Mouse (Mus musculus): ENCODE data around the gene Kazn. TPM values are rescaled to one million over a fixed set of nuclear protein-coding genes. Genes with fewer than 3 reads are reported as not detected.

Gene Kazn
- total RNA-seq, 2 experiments from 2014 or later: 86.1 to 104 TPM

DNA sequence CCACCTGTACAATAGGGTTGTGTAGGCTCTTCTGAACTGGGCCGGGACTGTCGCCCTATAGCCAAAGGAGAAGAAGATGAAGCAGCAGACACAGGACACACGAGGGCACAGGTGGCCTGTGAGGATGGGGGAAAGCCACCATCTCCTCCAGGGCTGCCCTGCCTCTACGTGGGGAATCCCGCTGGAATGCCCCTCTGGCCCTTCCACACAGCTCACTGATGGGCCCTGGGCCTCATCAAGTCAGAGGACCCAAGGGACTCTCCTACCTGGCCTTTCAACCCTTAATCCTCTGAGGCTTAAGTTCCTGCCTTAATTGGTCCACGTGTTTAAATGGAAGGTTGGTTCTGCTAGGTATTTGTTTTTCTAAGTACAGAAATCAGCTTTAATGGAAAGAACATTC, 95.9 kb downstream of the Kazn start:
- intact Hi-C loops (cut with DNase I): loop anchor here (5.0 kb wide), 1 partner anchor 136 kb away; no protein-coding TSS in a partner anchor
- no peak for DNase-seq (ENCODE audit: low spot score in 2 of 2)

DNA sequence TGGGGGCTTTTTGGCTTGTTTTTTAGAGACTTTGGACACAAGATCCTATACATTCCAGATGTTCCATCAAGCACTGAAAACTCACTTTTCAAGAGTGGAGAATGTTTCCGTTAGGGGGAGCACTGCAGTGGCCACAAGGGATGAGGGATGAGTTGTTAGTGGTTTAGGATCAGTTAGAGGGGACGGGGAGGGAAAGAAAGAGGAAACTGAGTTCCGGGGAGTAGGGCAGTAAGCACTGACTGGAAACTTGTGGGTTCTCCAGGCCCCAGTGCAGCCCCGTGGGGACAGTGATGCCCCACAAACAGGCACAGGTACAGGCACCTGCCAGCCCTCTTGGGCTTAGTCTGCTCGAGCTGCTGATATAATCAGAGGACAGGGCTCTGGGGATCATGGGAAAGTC, 99.5 kb downstream of the Kazn start:
- intact Hi-C loops (cut with DNase I): loop anchor here (5.0 kb wide), 1 partner anchor 132 kb away; no protein-coding TSS in a partner anchor
- no peak for DNase-seq (ENCODE audit: low spot score in 2 of 2)

DNA sequence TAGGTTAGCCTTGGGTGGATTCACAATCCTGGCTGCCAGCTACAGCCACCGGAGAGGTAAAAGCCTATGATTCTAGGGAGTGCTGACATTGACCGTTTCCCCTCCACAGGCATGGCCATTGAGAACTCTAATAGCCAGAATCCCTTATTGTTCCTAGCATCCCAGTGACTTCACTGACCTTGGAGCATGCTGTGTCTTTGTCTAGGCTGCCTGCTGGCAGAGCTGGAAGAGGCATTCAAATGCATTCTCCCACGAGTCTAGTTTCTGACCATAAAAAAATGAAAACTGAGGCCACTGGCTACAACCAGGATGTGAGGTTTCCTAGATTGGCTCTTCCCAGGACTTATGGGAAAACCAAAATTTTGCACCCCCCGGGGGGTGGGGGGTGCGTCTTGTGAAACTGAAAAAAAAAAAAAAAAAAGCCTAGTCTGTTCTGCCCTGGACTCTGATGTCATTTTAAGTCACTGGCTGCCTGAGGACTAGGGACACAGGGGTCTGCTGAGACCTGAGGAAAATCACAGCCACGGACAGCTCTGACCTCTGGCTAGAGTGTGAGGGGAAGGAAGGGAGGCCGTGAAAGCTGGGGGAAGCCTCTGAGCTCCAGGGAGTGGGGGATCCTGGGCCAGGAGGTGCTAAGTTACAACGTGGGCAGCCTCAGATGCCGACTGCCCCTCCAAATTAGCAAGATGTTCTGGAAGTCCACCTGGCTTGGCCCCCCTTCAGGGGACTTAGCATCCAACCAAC, 100.7 kb downstream of the Kazn start:
- DNase-seq (ENCODE audit: low spot score in 2 of 2): no peak
- intact Hi-C loops (cut with DNase I): no loop called here

DNA sequence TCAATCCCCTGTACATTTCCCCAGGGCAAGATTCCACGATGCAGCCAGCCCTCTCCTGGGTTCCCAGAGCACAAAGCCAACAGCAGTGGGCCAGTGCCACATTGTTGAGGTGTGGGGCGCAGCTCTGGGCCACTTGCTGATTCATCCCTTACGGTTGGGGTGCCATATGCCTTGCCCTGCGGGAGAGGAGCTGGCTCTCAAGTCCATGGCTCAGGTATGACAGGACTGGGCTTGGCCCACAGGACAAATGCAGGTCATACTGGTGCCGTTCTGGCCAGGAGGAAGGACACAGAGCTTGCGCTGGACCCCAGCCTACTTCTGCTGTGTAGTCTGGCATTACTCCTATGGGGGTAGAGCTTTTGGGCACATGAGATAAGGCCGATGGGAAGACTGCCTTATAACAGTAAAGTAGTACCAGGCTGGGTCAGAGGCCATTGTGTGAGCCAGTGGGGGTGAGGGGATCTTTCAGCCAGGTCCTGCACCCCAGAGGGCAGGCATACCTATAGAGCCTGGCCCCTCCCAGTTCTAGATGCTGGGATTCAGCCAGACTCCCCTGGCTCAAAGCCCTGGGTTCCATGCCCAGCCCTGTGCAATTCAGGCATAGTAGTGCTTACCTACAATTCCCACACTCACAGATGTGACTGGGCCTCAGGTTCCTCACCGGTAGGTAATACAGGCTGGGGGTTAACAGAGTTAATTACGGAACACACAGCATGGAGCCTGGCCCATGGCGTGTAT, 102.3 kb downstream of the Kazn start:
- intact Hi-C loops (cut with DNase I): no loop called here
- no peak for DNase-seq (ENCODE audit: low spot score in 2 of 2)

DNA sequence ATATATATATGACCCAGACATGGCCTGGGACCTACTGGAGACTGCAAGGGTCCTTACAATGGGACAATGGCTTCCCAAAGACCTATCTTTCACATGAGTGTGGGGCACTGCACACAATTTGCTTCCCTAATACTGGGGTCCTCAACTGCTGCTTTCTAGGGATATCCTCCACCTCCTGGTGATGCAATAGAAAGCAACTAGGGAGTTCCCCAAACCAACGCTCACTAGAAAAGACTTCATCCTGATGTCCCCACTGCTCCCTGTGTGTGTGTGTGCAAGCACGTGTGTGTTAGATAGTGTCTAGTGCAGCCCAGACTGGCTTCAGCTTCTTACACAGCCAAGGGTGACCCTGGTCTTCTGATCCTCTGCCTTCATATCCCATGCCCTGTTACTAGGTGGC, 103.7 kb downstream of the Kazn start:
- intact Hi-C loops (cut with DNase I): no loop called here
- DNase-seq (ENCODE audit: low spot score in 2 of 2): no peak

DNA sequence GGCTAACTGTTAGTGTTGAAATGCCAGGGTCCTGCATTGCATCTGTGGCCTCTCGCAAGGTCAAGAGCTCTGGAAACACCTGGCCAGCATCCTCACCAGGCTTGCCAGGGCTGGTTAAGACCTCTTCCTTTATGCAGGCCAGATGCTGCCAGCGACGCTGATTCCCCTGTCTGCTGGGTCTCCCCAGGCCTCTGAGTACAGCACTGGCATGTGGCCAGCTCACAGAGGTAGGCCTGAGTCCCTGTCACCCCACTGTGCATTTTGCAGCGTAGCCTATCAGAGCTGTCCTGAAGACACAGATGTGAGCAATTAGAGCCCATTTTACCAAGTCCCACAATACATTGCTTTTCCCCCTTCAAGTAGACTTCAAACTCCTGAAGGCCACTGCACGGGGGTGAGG, 109.0 kb downstream of the Kazn start:
- no peak for DNase-seq (ENCODE audit: low spot score in 2 of 2)

DNA sequence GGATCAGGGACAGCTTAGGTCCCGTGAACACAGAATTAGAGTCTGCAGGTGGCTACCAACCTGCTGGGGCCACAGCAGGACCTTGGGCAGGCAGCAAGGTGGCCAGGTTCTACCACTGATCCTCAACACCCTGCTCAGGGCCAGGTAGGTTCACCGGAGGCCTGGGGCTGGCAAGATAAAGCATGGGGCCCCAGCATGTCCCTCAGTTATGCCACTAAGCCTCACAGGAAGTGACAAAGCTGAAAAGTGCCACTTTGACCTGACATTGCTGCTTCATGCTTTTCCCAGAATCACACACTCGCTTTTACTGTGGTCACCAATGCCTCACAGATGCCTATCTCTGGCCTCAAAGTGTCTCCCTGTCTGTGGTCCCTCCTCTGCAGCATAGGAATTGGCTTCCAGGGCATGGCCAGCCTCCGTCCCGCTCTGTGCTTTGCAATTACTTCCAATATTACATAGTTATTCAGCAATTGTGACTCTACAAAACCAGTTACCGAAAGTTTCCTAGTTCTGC, 111.9 kb downstream of the Kazn start:
- intact Hi-C loops (cut with DNase I): no loop called here
- no peak for DNase-seq (ENCODE audit: low spot score in 2 of 2)

More for the DNA sequence above, 109.0 kb downstream of the Kazn start:
- intact Hi-C loops (cut with DNase I): no loop called here

DNA sequence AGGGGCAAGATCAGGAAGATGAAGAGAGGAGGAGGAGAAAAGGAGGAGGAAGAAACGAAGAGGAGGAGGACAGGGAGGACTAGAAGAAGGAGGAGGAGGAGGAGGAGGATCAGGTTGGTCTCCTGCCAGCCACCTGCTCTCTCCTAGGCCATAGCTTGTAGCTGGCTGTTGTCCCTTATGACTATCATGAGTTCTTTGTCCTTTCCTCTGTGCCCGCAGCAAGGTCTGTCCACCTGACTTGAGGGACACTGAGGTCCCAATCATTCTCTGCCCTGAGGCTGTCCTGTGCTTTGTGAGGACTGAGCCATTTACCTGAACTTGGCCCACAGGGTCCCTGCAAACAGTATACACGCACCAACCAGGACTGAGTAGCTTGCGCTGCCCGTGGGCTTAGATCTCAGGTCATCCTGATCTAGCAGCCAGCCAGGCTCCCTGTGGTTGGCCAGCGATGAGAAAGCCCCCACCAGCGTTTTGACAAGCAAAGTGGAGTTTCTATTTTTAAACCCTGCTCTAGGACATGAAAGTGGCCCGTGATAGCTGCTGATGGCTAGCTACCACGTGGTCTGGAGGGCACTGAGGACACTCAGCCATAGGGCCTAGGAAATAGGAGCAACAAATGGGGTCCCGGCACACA, 112.4 kb downstream of the Kazn start:
- DNase-seq (ENCODE audit: low spot score in 2 of 2): no peak
- intact Hi-C loops (cut with DNase I): no loop called here

DNA sequence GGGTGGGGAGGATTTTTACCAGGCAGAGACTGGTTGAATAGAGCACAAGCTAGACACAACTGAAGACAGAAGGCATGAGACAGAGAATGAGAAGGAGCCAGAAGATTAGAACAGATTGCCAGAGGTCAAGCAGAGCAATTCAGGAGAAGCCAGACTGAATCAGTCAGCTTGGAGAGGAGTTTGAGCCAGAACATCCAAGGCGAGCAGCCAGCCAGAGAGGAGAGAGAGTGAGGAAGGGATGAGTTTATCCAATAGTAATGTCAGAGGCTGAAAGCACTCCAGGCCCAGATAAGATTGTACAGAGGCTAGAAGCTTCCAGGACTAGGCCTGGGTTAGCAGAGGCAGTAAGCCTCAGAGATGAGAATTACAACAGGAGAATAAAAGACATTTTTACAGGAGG, 118.0 kb downstream of the Kazn start:
- DNase-seq (ENCODE audit: low spot score in 2 of 2): no peak
- intact Hi-C loops (cut with DNase I): no loop called here

DNA sequence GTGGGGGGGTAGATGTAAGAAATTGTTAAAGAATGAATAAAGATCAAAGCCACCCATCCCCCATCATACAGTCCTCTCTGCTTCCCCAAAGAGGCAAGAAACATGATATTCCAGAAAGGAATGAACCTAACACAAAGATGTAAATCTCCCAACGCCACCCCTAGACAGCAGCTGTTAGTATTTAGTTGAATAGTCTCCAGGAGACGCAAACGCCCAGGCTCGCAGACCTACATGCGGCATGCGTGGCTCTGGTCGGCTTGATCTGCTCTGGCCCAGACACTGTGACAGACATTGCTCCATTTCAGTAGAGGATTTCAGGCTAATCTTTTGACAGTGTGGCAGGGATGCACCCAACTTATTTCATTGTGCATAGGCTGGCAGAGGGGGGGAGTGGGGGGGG, 120.7 kb downstream of the Kazn start:
- intact Hi-C loops (cut with DNase I): loop anchor here (10.0 kb wide), 1 partner anchor 906 kb away; no protein-coding TSS in a partner anchor
- no peak for DNase-seq (ENCODE audit: low spot score in 2 of 2)

DNA sequence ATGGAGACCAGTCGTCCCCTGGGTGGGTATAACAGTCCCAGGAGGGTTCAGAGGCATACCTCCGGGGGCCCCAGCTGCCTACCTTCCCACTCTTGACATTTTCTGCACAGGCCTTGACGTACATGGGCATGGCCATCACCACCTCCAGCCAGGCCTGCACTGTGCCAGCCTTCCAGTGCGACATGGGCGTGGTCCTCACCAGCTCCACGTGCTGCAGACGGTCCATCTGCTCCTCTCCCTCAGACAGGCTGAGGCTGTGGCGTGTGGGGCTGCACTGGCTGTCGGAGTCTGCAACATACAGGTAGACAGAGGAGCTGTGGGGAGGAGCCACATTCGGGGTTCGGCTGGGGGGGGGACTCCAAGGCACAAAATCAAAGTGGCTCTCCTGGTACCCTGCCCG, 121.2 kb downstream of the Kazn start:
- intact Hi-C loops (cut with DNase I): loop anchor here (10.0 kb wide), 1 partner anchor 907 kb away; no protein-coding TSS in a partner anchor
- no peak for DNase-seq (ENCODE audit: low spot score in 2 of 2)

DNA sequence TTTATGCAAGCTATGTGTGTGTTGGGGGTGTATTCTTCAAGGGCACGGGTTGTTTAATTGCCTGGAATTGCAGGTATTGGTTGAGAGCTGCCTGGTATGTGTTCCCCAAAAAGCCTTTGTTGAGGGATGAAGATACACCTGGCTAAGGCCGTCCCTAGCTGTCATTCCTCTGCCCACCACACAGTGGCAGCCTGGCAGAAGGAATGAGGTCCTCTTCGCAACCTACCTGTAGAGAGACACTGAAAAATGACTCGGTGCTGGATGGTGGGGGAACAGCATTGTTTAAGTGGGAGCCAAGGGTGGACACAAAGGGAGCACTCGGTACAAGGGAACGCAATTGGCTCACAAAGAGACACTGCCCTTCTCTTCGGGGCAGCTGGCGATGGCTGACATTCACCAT, 125.9 kb downstream of the Kazn start:
- peak; percentile 33 to 42 for DNase-seq (ENCODE audit: low spot score in 2 of 2)
- intact Hi-C loops (cut with DNase I): loop anchor here (10.0 kb wide), 1 partner anchor 911 kb away; no protein-coding TSS in a partner anchor

DNA sequence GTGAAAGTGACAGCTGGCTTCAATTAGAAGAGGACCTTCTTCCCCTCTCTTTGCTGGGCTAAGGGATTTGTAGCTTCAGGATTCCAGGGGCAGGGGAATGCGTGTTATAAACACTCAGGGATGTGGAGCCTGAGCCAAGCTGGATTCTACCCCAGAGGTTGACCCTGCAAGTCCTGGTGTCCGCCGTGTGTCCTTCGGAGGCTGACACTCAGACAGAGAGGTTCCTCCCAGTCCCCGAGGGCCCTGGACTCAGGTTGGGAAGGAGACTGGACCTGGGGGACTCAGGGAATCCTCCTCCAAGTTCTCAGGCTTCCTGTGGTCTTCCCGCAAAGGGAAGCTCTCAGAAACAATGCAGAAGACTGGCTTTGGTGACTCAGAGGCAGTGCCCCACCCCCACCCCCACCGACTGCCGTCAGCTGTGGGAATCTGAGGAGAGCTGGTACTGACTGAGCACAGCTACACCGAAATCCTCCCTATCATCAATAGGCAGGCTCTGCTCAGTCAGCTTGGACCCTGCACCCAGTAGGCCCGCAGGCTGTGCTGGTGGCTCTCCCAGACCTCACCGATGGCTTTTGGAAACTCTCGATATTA, 136.0 kb downstream of the Kazn start:
- intact Hi-C loops (cut with DNase I): no loop called here
- no peak for DNase-seq (ENCODE audit: low spot score in 2 of 2)

DNA sequence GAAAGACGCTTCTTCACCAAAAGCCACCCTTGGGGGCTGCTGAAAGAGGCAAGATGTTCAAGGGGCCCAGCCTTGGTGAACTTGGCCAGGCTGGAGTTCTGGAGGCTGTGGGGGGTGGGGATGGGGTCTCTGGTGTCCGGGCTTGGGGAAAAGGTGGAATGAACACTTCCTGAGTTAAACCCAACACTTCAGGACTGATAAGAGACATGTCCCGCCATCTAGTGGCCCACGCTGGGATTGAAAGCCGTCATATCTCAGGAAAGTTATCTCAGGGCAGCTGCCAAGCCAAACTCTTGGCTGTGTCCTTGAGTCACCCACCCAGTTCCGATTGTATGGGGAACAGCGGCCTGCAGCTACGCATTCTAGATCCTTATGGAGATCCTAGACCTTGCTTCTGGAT, 140.9 kb downstream of the Kazn start:
- intact Hi-C loops (cut with DNase I): loop anchor here (1.0 to 5.0 kb wide), 2 partner anchors 93 to 241 kb away; no protein-coding TSS in a partner anchor
- DNase-seq (ENCODE audit: low spot score in 2 of 2): peak; percentile 75 to 84

DNA sequence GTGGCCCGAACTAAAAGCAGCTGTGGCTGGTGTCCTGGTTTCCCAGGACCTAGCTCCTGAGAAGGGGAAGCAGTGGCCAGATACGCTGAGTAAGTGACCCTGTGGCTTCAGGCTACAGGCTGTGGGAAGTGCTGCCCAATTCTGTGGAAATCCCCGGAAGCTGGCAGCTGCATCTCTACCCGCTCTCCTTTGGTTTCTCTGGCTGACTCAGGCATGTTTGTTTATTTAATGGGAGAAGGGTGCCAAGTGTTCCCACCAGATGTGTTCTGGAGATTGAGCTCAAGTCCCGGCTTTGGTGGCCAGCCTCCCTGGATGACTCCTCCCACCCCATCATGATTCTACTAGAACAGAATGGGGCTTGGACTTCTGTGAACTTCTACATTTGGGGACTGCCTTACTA, 141.3 kb downstream of the Kazn start:
- intact Hi-C loops (cut with DNase I): loop anchor here (1.0 to 5.0 kb wide), 2 partner anchors 93 to 241 kb away; no protein-coding TSS in a partner anchor
- peak in 1 of 2 experiments; percentile 14 for DNase-seq (ENCODE audit: low spot score in 2 of 2)

DNA sequence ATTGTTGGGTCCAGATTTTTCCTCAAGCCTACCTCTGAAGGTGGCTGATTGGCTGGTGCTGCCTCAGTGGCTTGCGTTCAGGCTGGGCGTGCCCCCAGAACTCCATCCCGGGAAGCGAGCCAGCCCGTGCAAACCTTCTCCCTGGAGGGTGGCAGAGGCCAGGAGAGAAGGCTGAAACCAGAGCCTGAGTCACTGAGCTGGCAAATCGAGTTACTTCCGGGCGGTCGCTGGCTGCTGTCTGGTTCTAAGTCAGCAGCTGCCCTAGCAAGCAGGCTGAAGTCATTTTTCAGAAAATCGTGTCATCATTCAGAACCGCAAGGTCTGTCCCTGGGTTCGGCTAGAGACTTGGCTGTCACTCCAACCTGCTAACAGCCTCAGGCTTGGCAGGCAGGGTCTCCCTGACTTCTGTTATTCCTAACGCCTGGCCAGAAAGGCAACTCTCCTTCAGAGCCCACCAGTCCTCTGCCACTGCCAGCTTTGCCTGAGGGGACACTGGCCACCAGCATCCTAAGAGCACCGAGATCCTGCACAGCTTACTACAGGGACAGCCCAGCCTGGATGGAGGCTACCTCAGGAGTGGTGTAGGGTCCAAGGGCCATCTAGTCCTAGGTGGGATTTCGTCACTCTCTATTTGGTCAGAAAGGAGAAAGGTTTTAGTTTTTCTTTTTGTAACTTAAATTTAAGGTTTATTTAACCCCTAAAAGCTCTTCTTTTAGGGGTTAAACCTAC, 143.5 kb downstream of the Kazn start:
- intact Hi-C loops (cut with DNase I): loop anchor here (5.0 kb wide), 1 partner anchor 238 kb away; no protein-coding TSS in a partner anchor
- peak in 1 of 2 experiments; percentile 19 for DNase-seq (ENCODE audit: low spot score in 2 of 2)

DNA sequence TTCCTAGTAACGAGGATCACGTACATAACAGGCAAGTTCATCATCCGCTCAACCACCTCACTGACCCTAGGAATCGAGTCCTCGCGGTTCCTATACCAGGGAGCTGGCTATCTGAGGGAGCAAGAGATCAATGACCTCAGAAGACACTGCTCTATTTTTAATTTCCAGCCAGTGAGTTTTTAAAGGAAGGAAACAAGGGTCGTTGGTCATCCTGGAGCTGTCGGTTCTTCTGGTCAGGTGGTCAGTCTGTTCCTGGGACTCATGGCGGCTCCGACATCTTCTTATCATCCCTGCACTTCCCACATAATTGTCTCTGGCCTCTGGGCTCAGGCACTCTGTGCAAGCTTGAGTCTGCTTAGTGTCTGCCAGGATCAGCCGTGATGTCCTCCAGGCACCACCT, 144.8 kb downstream of the Kazn start:
- no peak for DNase-seq (ENCODE audit: low spot score in 2 of 2)
- intact Hi-C loops (cut with DNase I): no loop called here

DNA sequence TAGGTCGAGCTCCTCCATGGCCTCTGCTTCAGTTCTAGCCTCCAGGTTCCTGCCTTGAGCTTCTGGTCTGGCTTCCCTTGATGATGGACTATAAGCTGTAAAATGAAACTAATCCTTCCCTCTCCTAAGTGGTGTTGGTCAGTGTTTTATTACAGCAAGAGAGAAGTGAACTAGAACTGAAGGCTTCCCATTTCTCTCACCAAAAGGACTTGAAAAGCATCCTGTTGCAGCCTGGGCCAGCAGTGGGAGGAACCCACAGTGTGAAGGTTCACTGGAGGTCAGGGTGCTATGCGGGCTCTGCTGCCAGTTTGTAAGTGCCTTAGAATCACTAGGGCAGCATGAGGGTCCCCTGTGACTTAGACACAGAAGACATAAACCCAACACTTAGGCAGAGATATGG, 148.1 kb downstream of the Kazn start:
- no peak for DNase-seq (ENCODE audit: low spot score in 2 of 2)
- intact Hi-C loops (cut with DNase I): no loop called here

DNA sequence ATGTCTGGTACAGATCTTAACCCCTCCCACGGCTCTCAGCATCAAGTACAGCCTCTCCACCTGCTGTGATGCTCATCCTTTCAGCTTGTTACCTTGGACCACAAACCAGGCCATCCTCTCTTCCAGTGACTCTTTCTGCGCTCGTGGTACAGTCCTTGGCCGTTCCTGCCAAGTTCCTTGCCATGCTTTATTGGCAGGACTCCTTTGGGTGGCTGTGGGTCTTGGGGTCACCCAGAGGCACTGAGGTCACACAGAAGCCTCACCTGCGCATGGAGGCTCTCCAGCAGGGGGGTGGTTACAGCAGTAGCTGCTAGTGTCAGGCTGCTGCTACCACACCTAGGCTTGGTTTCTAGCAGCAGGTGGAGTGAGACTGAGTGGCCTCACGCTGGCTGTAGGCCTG, 149.2 kb downstream of the Kazn start:
- DNase-seq (ENCODE audit: low spot score in 2 of 2): no peak
- intact Hi-C loops (cut with DNase I): no loop called here
